Mouse (Mus musculus) liver, adult 2 months (tissue): ENCODE results near the gene Zmiz1.

Experiments used
- CTCF ChIP-seq: fragments of 200-500 bp; IDR thresholded peaks from 2 replicates; pipeline ENCODE4 v1.5.1; 2011; ENCODE audit warnings: low read depth, low read length, control low read depth
- POLR2A ChIP-seq: fragments of 200-500 bp; IDR thresholded peaks from 2 replicates; pipeline ENCODE4 v1.6.1; 2011; ENCODE audit warnings: low read length, control low read depth; ENCODE audit not compliant: insufficient read depth; ENCODE audit errors: extremely low read depth

GRCm38 (mm10) chr14:25708451-25708850 lies 249.5 kb downstream of the Zmiz1 start:
- TF ChIP-seq POLR2A, result no peak
- no peak for TF ChIP-seq CTCF
